Mouse (Mus musculus): ENCODE results near the gene Gm815. TPM values are rescaled to one million over a fixed set of nuclear protein-coding genes. Genes with fewer than 3 reads are reported as not detected.

Gm815 gene
- not detected in 2 replicates for polyA plus RNA-seq (2012)

DNA sequence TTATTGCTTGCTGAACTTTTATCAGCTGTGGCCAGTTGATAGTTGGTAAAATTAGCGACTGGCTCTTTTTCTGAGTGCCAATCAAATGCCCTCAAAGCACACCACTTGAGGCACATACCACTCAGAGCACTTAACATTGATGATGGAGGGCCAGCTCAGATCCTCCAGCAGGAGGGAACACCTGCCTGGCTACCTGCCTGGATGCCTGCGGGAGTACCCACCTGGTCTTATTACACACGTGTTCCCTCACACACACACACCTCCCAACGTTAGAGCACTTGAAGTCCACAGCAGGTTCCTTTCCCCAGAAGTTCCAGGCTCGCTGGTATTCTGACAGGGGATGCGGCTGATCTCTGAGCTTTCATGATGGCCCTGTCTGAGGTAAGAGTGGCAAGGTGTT is at the start of gene Gm815:
TSS of gene Gm815 (plus strand) at position 266 of the 400 bp plus-strand sequence.

